9 mouse cellular contexts compared by ENCODE assay signal in genomic region chr12:33955606-33956295, GRCm38 (mm10). TPM values are rescaled to one million over a fixed set of nuclear protein-coding genes. Genes with fewer than 3 reads are reported as not detected.
DNase-seq lines count a peak whose midpoint lies in the region; ATAC-seq and TF ChIP-seq lines count a peak whose summit lies in the region.
"Had no signal": no experiment of that assay in that cellular context is flagged by ENCODE, and none has a peak within 500 bp of the region (broad histone marks: within the 10 kb centered on the region; RNA-seq: fewer than 3 reads in every experiment).

No protein-coding gene starts in this region.

- 0 out of 2 replicates have a peak, but pooled peaks have one; percentile 15 for ATAC-seq in forebrain, embryonic 12.5 days (ENCODE audit: low FRiP score)
- ATAC-seq in forebrain, embryonic 13.5 days, result no peak
- ATAC-seq in kidney, postnatal 0 days (replicated peaks; ENCODE audit: low FRiP score, low read depth), result no peak
- no peak for ATAC-seq in stomach, postnatal 0 days (ENCODE audit: low FRiP score, low TSS enrichment)

- peak; percentile 51 for DNase-seq in testis, postnatal 10 days (ENCODE audit: low spot score)
- DNase-seq in testis, postnatal 14 days (ENCODE audit: low spot score), result no peak
- no peak for DNase-seq in kidney, postnatal 0 days (ENCODE audit: low spot score)
- no peak for DNase-seq in stomach, postnatal 0 days (ENCODE audit: low spot score)
- DNase-seq in right cerebral cortex, postnatal 14 days, result no peak
- no peak for DNase-seq in cerebellum, postnatal 4 days (ENCODE audit: low spot score in 2 of 2)
- DNase-seq: lung, postnatal 14 days had no signal

- TF ChIP-seq EP300 in stomach, postnatal 0 days (optimal IDR thresholded peaks at IDR 0.05), result no peak

- H3K4me1 ChIP-seq in forebrain, embryonic 12.5 days, result peaks cover 28% of the 10 kb centered on the region
- H3K4me1 ChIP-seq in forebrain, embryonic 13.5 days, result peaks cover 21% of the 10 kb centered on the region
- H3K4me1 ChIP-seq in kidney, postnatal 0 days (replicated peaks; ENCODE audit: insufficient read depth, low read length), result peaks cover 18% of the 10 kb centered on the region; the same call in 1 of the 2 replicates
- H3K4me1 ChIP-seq in stomach, postnatal 0 days (replicated peaks; ENCODE audit: control insufficient read depth, insufficient read depth), result no peaks in the 10 kb centered on the region

- H3K27ac ChIP-seq in forebrain, embryonic 12.5 days, result no peak overlapping the region
- H3K27ac ChIP-seq in forebrain, embryonic 13.5 days, result no peak overlapping the region
- no peak overlapping the region for H3K27ac ChIP-seq in kidney, postnatal 0 days
- no peak overlapping the region for H3K27ac ChIP-seq in stomach, postnatal 0 days (replicated peaks)

- WGBS in forebrain, embryonic 12.5 days, result 2% methylated on average over 28 of the region's 28 CpGs
- WGBS in forebrain, embryonic 13.5 days, result under 1% methylated on average over 26 of the region's 28 CpGs
- WGBS in kidney, postnatal 0 days, result 6% methylated on average over 28 of the region's 28 CpGs
- WGBS in stomach, postnatal 0 days, result 11% methylated on average over 28 of the region's 28 CpGs

- peak overlapping the region; percentile 13; the same call in 1 of the 2 replicates for H3K4me2 ChIP-seq in forebrain, embryonic 12.5 days
- H3K4me2 ChIP-seq in forebrain, embryonic 13.5 days, result no peak overlapping the region
- peak overlapping the region; percentile 39 for H3K4me2 ChIP-seq in kidney, postnatal 0 days (ENCODE audit: low read length)
- peak overlapping the region; percentile 78 for H3K4me2 ChIP-seq in stomach, postnatal 0 days (replicated peaks; ENCODE audit: low read depth)

- H3K9me3 ChIP-seq in forebrain, embryonic 12.5 days, result no peaks in the 10 kb centered on the region
- H3K9me3 ChIP-seq in forebrain, embryonic 13.5 days (replicated peaks), result no peaks in the 10 kb centered on the region
- H3K9me3 ChIP-seq in kidney, postnatal 0 days (replicated peaks; ENCODE audit: low read length), result no peaks in the 10 kb centered on the region
- H3K9me3 ChIP-seq in stomach, postnatal 0 days (ENCODE audit: control insufficient read depth, low read length), result no peaks in the 10 kb centered on the region

- H3K9ac ChIP-seq in forebrain, embryonic 12.5 days, result no peak overlapping the region
- H3K9ac ChIP-seq in forebrain, embryonic 13.5 days, result no peak overlapping the region
- H3K9ac ChIP-seq in kidney, postnatal 0 days (ENCODE audit: low read depth, low read length), result no peak overlapping the region
- H3K9ac ChIP-seq in stomach, postnatal 0 days (ENCODE audit: low read length), result no peak overlapping the region

- no peaks in the 10 kb centered on the region for H3K36me3 ChIP-seq in forebrain, embryonic 12.5 days (replicated peaks)
- no peaks in the 10 kb centered on the region for H3K36me3 ChIP-seq in forebrain, embryonic 13.5 days (ENCODE audit: poor library complexity, severe bottlenecking)
- H3K36me3 ChIP-seq in kidney, postnatal 0 days (ENCODE audit: insufficient read depth, low read length), result no peaks in the 10 kb centered on the region
- no peaks in the 10 kb centered on the region for H3K36me3 ChIP-seq in stomach, postnatal 0 days (ENCODE audit: control insufficient read depth, insufficient read depth, low read length)

- peaks cover 68% of the 10 kb centered on the region for H3K27me3 ChIP-seq in forebrain, embryonic 12.5 days
- peaks cover 82% of the 10 kb centered on the region for H3K27me3 ChIP-seq in forebrain, embryonic 13.5 days
- H3K27me3 ChIP-seq in kidney, postnatal 0 days (ENCODE audit: insufficient read depth, low read length), result peaks cover 43% of the 10 kb centered on the region
- peaks cover 7% of the 10 kb centered on the region; the same call in 1 of the 2 replicates for H3K27me3 ChIP-seq in stomach, postnatal 0 days (ENCODE audit: control insufficient read depth, insufficient read depth, low read length)

- peak overlapping the region; percentile 14 for H3K4me3 ChIP-seq in forebrain, embryonic 12.5 days (replicated peaks)
- no peak overlapping the region for H3K4me3 ChIP-seq in forebrain, embryonic 13.5 days
- peak overlapping the region; percentile 7; the same call in 1 of the 2 replicates for H3K4me3 ChIP-seq in kidney, postnatal 0 days (replicated peaks; ENCODE audit: low read depth, low read length)
- H3K4me3 ChIP-seq in stomach, postnatal 0 days (ENCODE audit: low read depth, low read length), result peak overlapping the region; percentile 4; the same call in 1 of the 2 replicates

- TF ChIP-seq CTCF in kidney, postnatal 0 days (IDR thresholded peaks at IDR 0.05; ENCODE audit: low read depth), result no peak
- TF ChIP-seq CTCF in stomach, postnatal 0 days (IDR thresholded peaks at IDR 0.05; ENCODE audit: low read depth), result no peak

RNA-seq across cellular contexts. Expression of gene Twist1, which starts 1.7 kb away (rescaled TPM):
- polyA plus RNA-seq in forebrain, embryonic 12.5 days (2016; fragmentation: Nextera tagmentation; extraction: Ambion mirVana), result 7.6 and 11.4 TPM in 2 replicates
- 0.62 and 0.73 TPM in 2 replicates for polyA plus RNA-seq in forebrain, embryonic 13.5 days (2015; fragmentation: Nextera tagmentation; extraction: Ambion mirVana)
- 3.9 and 4.3 TPM in 2 replicates for polyA plus RNA-seq in kidney, postnatal 0 days (2015; fragmentation: Nextera tagmentation; extraction: Ambion mirVana)
- 2.9 and 3.4 TPM in 2 replicates for polyA plus RNA-seq in stomach, postnatal 0 days (2015; fragmentation: Nextera tagmentation; extraction: Ambion mirVana)

RNA-seq across cellular contexts. Expression of gene Ferd3l, which starts 27.5 kb away (rescaled TPM):
- 0.51 TPM in 1 of 2 replicates, not detected in the other for polyA plus RNA-seq in forebrain, embryonic 12.5 days (2016; fragmentation: Nextera tagmentation; extraction: Ambion mirVana)
- polyA plus RNA-seq in forebrain, embryonic 13.5 days (2015; fragmentation: Nextera tagmentation; extraction: Ambion mirVana), result not detected in 2 replicates
- not detected in 2 replicates for polyA plus RNA-seq in kidney, postnatal 0 days (2015; fragmentation: Nextera tagmentation; extraction: Ambion mirVana)
- not detected in 2 replicates for polyA plus RNA-seq in stomach, postnatal 0 days (2015; fragmentation: Nextera tagmentation; extraction: Ambion mirVana)
